Mouse (Mus musculus): Measurements from ENCODE around the gene Vash2. TPM values are rescaled to one million over a fixed set of nuclear protein-coding genes. Genes with fewer than 3 reads are reported as not detected.
A peak's percentile ranks its signal among the peaks of the same experiment; 100 is the strongest.

The Vash2 gene
- polyA plus RNA-seq, 1 experiment, result 3.4 TPM

DNA sequence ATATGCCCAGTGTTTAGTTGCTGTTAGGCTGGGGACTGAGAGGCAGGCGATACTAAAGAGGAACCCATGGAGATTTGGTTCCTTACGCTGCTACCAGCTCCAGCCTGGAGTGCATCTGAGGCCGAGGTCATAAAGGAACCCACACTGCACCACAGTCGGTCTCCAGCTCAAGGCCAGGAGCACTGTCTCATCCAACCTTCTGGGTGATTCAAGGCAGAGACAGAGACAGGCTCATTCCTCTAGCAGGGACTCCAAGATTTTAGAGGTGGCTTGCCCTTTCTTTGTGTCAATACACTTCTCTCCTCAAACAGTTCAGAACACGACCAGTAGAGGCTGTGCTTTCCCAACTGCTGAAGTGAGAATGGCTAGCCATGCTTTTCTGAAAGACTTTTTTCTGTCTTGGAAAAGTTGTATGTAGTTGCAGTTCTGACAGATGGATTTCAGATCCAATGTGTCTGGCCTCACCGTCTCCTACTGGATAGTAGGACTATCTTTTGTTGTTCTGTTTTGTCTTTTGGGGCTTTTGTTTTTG, 17.3 kb upstream of the Vash2 start:
- WGBS, result 66% methylated on average over 6 of the region's 6 CpGs
- TF ChIP-seq POLR2A (IDR thresholded peaks at IDR 0.05; ENCODE audit: control insufficient read depth, extremely low read depth, insufficient read depth, low read length, poor library complexity) (no peak), CTCF (IDR thresholded peaks at IDR 0.05; ENCODE audit: borderline replicate concordance, control insufficient read depth, extremely low read depth, insufficient read depth, low read length, poor library complexity) (no peak)
- DNase-seq, result no peak

DNA sequence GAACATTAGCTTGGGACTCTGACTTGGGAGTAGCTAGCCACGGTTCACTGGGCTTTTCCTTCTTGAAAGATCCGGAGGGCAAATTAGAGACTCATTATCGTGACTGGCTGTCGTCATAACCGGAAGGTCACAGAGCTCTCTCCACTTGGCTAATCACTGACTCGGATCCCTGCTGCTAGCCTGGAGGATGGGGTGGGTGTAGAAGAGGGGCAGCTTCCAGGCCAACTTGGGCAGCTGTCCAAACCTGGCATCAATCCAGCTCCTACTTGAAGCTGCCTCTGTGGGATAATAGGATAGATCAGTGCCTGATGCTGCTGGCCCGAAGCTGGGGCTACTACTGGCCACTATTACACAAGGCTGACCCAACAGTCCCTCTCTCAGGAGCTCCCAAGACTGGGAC, 16.5 kb upstream of the Vash2 start:
- 87% methylated on average over 7 of the region's 7 CpGs for WGBS
- H3K4me3 ChIP-seq (ENCODE audit: control insufficient read depth, insufficient read depth, low read length), result no peak overlapping the region
- no peaks in the 10 kb centered on the region for H3K4me1 ChIP-seq (replicated peaks; ENCODE audit: control insufficient read depth, insufficient read depth, low read length)

More for the DNA sequence above, 17.3 kb upstream of the Vash2 start:
- no peaks in the 10 kb centered on the region for H3K4me1 ChIP-seq (replicated peaks; ENCODE audit: control insufficient read depth, insufficient read depth, low read length)
- no peak overlapping the region for H3K4me3 ChIP-seq (ENCODE audit: control insufficient read depth, insufficient read depth, low read length)
- no peaks in the 10 kb centered on the region for H3K27me3 ChIP-seq (ENCODE audit: control insufficient read depth, insufficient read depth, low read length)
- no peaks in the 10 kb centered on the region for H3K36me3 ChIP-seq (ENCODE audit: control insufficient read depth, insufficient read depth, low read length)
- no peak overlapping the region for H3K27ac ChIP-seq (ENCODE audit: control insufficient read depth, insufficient read depth, low read length)

DNA sequence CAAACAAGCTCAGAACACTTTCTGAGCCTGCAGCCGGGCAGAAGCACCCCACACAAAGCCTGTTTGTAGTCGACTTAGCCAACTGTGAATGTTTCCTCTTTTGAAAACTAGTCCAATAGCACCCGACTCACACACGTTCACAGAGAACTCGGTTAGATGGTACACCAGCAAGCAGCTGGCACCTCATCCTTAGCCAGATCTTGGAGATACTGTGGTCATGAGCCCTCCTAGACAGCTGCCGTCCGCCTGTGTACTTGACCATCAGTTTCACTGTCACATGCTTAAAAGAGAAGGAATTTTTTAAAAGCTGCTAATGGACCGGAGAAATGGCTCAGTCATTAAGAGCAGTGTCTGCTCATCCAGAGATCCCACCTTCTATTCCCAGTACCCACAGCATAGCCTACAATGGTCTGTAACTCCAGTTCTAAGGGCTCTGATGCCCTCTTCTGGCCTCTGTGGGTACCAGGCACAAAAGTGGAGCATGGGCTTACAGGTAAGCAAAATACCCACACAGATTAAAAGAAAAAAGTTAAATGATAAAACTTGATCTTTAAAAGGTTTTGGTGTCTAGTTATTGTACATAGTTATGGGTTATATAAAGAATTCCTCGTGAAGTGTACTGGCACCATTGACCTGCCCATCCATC, 10.5 kb upstream of the Vash2 start:
- DNase-seq, result no peak
- H3K4me3 ChIP-seq (ENCODE audit: control insufficient read depth, insufficient read depth, low read length), result no peak overlapping the region
- 75% methylated on average over 9 of the region's 9 CpGs for WGBS
- H3K27me3 ChIP-seq (ENCODE audit: control insufficient read depth, insufficient read depth, low read length), result no peaks in the 10 kb centered on the region
- H3K4me1 ChIP-seq (replicated peaks; ENCODE audit: control insufficient read depth, insufficient read depth, low read length), result no peaks in the 10 kb centered on the region
- no peak for TF ChIP-seq POLR2A (IDR thresholded peaks at IDR 0.05; ENCODE audit: control insufficient read depth, extremely low read depth, insufficient read depth, low read length, poor library complexity)
- TF ChIP-seq CTCF (IDR thresholded peaks at IDR 0.05; ENCODE audit: borderline replicate concordance, control insufficient read depth, extremely low read depth, insufficient read depth, low read length, poor library complexity), result no peak
- H3K36me3 ChIP-seq (ENCODE audit: control insufficient read depth, insufficient read depth, low read length), result no peaks in the 10 kb centered on the region
- no peak overlapping the region for H3K27ac ChIP-seq (ENCODE audit: control insufficient read depth, insufficient read depth, low read length)

More for the DNA sequence above, 16.5 kb upstream of the Vash2 start:
- H3K27ac ChIP-seq (ENCODE audit: control insufficient read depth, insufficient read depth, low read length), result no peak overlapping the region
- no peaks in the 10 kb centered on the region for H3K27me3 ChIP-seq (ENCODE audit: control insufficient read depth, insufficient read depth, low read length)
- no peaks in the 10 kb centered on the region for H3K36me3 ChIP-seq (ENCODE audit: control insufficient read depth, insufficient read depth, low read length)
- TF ChIP-seq CTCF (IDR thresholded peaks at IDR 0.05; ENCODE audit: borderline replicate concordance, control insufficient read depth, extremely low read depth, insufficient read depth, low read length, poor library complexity) (no peak), POLR2A (IDR thresholded peaks at IDR 0.05; ENCODE audit: control insufficient read depth, extremely low read depth, insufficient read depth, low read length, poor library complexity) (no peak)
- no peak for DNase-seq

DNA sequence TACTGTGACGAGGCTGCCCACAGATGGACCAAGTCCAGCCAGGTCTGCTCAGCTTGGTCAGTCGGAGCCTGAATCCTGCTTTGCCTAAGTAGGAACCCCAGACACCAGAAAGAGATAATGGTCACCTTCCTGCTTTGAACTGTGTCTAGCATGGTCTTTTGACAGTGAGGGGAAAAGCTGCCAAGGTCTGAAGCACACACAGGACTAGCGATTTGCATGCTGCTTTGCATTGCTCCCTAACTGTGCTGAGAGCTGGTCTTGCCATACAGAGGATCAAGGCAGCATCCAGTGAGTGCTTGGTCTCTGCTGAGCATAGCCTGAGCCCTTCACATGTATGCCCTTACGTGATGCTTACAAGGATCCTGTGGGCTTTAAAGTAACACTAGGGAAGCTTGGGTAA, 2.3 kb upstream of the Vash2 start:
- 87% methylated on average over 4 of the region's 4 CpGs for WGBS
- H3K4me3 ChIP-seq (ENCODE audit: control insufficient read depth, insufficient read depth, low read length), result no peak overlapping the region
- H3K27ac ChIP-seq (ENCODE audit: control insufficient read depth, insufficient read depth, low read length), result no peak overlapping the region
- H3K4me1 ChIP-seq (replicated peaks; ENCODE audit: control insufficient read depth, insufficient read depth, low read length), result peaks cover 14% of the 10 kb centered on the region
- no peak for TF ChIP-seq POLR2A (IDR thresholded peaks at IDR 0.05; ENCODE audit: control insufficient read depth, extremely low read depth, insufficient read depth, low read length, poor library complexity)
- no peak for TF ChIP-seq CTCF (IDR thresholded peaks at IDR 0.05; ENCODE audit: borderline replicate concordance, control insufficient read depth, extremely low read depth, insufficient read depth, low read length, poor library complexity)
- H3K27me3 ChIP-seq (ENCODE audit: control insufficient read depth, insufficient read depth, low read length), result peaks cover 25% of the 10 kb centered on the region
- no peaks in the 10 kb centered on the region for H3K36me3 ChIP-seq (ENCODE audit: control insufficient read depth, insufficient read depth, low read length)
- no peak for DNase-seq

DNA sequence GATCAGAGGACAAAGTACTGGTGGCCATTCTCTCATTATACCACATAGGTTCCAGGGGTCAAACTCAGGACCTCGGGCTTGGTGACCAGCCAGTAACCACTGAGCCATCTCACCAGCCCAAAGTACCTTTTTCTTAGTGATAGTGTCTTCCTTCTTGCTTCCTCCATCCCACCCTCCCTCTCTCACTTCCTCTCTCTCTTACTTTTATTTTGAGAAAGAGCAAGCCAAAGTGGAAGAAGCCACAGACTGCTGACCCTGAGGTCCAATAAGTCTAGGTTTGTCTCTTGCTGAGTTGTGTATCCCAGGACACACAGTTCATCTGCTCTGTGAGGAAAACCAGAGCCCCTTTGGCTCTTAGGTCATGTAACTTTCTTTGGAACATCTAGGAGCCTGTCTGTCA, 1.4 kb upstream of the Vash2 start:
- 71% methylated on average over 1 of the region's 1 CpGs for WGBS
- no peak for DNase-seq
- Histone ChIP-seq H3K27me3 (ENCODE audit: control insufficient read depth, insufficient read depth, low read length) (peaks cover 25% of the 10 kb centered on the region), H3K4me1 (replicated peaks; ENCODE audit: control insufficient read depth, insufficient read depth, low read length) (peaks cover 14% of the 10 kb centered on the region), H3K4me3 (ENCODE audit: control insufficient read depth, insufficient read depth, low read length) (no peak overlapping the region), H3K36me3 (ENCODE audit: control insufficient read depth, insufficient read depth, low read length) (no peaks in the 10 kb centered on the region), H3K27ac (ENCODE audit: control insufficient read depth, insufficient read depth, low read length) (no peak overlapping the region)
- TF ChIP-seq POLR2A (IDR thresholded peaks at IDR 0.05; ENCODE audit: control insufficient read depth, extremely low read depth, insufficient read depth, low read length, poor library complexity), result no peak
- TF ChIP-seq CTCF (IDR thresholded peaks at IDR 0.05; ENCODE audit: borderline replicate concordance, control insufficient read depth, extremely low read depth, insufficient read depth, low read length, poor library complexity), result no peak

DNA sequence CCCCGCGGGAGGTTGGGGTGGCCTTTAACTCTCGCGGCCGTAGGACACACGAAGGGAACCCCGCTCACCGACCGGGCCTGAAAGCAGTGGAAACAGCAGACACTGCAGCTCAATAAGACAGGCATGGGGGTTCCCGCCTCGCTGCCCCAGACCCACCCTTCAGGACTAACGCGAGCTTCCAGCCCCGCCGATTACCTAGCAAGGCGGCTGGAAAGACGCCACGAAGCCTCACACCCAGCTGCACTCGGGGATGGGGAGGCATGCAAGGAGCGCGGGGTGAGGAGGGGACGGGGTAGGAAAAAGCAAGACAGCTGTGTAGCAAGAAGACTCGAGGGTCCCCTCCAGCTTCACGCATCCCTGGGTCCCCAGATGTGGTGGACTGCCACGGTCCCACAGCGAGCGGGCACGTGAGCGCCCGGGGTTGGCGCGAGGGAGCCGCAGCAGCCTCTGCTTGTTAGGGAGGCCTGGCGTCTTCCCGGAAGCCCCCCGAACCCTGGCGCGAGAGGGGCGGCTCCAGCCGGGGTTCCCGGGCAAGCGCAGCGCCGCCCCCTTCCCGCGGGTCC, 504 bp downstream of the Vash2 start:
- TF ChIP-seq CTCF (IDR thresholded peaks at IDR 0.05; ENCODE audit: borderline replicate concordance, control insufficient read depth, extremely low read depth, insufficient read depth, low read length, poor library complexity) (no peak), POLR2A (IDR thresholded peaks at IDR 0.05; ENCODE audit: control insufficient read depth, extremely low read depth, insufficient read depth, low read length, poor library complexity) (no peak)
- 2% methylated on average over 46 of the region's 46 CpGs for WGBS
- Histone ChIP-seq H3K27ac (ENCODE audit: control insufficient read depth, insufficient read depth, low read length) (no peak overlapping the region), H3K4me1 (replicated peaks; ENCODE audit: control insufficient read depth, insufficient read depth, low read length) (peaks cover 14% of the 10 kb centered on the region), H3K4me3 (ENCODE audit: control insufficient read depth, insufficient read depth, low read length) (peak overlapping the region; percentile 45), H3K27me3 (ENCODE audit: control insufficient read depth, insufficient read depth, low read length) (peaks cover 25% of the 10 kb centered on the region), H3K36me3 (ENCODE audit: control insufficient read depth, insufficient read depth, low read length) (no peaks in the 10 kb centered on the region)
- DNase-seq, result peak; percentile 25
